Mouse (Mus musculus): ENCODE measurements around the gene Rnf157.

GRCm38 (mm10) chr11:116447822-116448221 is 35.0 kb upstream of the Rnf157 start:
- TF ChIP-seq POLR2A (IDR thresholded peaks at IDR 0.05; ENCODE audit: low read depth, low read length) (no peak), CTCF (IDR thresholded peaks at IDR 0.05; ENCODE audit: borderline replicate concordance, insufficient read depth, low read length) (peak; percentile 33; the same call in 1 of the 2 replicates)
